Mouse (Mus musculus) adrenal gland, adult (tissue): ENCODE data around the gene Tal1.
A peak's percentile ranks its signal among the peaks of the same experiment; 100 is the strongest.

Experiments
- DNase-seq, 2 experiments: peaks; one replicate each; pipeline ENCODE4 v3.0.0; 2022 to 2023; ENCODE audit warnings: low spot score in 1 of 2; ENCODE audit not compliant: inconsistent age in 2 of 2

The Tal1 gene

DNA sequence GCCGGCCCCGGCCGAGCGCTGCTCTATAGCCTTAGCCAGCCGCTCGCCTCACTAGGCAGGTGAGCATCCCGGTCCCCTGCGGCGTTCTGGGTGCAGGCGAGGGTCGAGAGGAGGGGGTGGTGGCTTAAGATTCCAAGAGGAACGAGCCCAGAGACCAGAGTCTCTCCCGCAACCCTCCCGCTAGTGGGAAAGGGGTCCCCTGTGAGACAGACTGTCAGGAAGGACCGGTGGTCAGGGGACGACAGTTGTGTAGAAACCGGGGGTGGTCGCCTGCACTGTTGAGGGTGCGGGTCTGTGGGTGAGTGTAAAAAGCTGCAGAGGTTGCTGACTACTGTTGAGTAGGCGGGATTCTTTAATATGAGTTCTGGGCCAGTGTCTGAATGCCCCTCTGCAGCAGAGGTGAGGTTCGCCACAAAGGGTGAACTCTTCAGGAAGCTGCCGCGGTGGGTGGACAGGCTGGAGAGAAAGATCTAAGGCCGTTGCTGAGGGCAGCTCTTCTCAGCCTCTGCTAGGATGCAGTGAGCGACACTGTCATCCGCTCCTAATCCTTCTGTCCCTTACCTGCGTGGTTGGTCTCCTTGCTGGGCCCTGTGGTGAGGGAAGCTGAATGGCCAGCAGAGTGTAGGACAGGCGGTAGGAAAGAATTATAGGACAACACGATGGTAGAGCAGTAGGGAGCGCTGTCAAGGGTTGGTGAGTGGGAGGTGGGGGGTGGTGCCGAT is 7.5 kb downstream of the Tal1 start:
- DNase-seq: no peak

DNA sequence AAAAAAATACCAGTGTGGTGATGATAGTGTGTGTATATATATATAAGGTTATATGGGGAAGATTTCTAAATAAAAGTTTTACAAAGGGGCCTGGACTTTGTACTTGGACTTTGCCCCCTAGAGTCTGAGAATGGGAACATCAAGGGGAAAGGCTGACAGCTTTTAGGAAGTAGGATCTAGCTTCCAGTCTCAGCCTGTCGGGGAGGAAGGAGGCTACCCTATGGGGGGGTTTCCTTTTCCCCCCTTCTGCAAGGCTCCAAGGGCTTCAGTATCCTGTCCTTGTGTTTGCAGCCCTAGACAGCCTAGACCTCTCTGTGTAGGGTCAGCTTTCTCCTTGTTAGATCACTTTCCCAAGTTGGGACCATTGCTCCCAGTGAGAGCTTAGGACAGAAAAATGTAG is 15.4 kb downstream of the Tal1 start:
- no peak for DNase-seq

DNA sequence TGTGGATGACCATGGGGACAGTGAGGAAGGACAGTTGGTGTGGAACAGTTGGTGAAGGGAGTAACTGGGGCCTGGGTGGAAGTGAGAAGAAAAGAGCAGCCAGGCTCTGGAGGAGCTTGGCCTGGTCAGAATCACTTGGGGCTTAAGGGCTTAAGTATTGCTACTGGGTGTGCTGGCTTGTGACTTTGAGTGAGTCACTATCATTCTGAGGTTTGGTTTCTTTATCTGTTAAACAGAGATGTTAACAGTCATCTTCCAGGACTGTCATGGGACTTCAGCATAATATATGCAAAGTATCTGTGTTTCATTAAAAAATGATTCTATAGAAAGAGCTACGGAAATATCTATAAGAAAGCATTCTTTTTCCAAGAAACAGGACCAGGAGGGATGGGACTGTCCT is 18.6 kb downstream of the Tal1 start:
- DNase-seq: no peak

- peak in 1 of 2 experiments; percentile 17 for DNase-seq
These were observed 19.1 kb downstream of the Tal1 start for GRCm38 (mm10) chr4:115075204-115075915.

GRCm38 (mm10) chr4:115078892-115079820 is 22.9 kb downstream of the Tal1 start:
- DNase-seq: no peak

- no peak for DNase-seq
These were observed 23.7 kb downstream of the Tal1 start for GRCm38 (mm10) chr4:115079821-115080349.

GRCm38 (mm10) chr4:115083031-115083430 is 26.8 kb downstream of the Tal1 start:
- DNase-seq: no peak

DNA sequence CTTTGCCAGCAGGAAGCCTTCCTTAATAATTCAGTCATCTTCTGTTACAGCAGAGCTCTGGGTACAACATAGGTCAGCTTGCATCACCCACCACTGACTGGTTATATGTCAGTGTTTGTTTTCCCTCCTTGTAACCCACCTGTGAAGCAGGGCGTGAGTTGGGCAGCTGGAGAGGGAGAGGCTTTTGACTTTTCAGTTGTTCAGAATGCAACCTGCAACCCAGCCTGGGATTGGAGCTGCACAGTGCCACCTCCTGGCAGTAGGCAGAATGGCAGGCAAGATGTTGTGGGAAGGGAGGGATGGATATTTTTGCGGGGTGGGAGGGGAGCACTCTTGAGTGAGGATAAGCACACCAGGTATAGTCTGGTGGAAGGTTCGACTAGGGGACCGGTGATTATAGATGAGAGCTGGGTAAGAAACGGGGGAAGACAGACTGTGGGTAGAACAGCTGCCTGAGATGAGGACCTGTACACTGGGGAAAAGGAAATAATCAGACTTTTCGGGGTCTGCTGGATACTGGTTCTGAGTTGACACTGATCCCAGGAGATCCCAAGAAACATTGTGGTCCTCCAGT is 29.4 kb downstream of the Tal1 start:
- DNase-seq: peak; percentile 28 to 80

DNA sequence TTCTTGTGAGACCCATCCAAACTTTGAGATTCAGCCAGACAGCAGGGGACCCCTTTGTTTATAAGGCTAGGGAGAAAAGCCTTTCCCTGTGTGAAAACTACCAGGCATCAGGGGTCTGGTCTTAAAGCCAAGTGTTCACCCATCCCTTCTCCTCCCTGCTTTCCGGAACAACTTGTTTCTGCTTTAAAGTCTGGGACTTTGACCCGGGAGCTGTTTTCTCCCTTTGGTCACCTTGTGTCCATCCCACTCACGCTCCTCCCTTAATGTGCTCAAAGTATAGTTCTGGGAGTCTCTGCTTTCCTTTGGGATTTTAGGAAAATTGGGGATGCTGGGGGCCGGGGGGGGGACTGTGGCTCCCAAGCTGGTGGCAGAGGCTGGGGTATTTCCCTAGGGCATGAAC is 30.0 kb downstream of the Tal1 start:
- no peak for DNase-seq

DNA sequence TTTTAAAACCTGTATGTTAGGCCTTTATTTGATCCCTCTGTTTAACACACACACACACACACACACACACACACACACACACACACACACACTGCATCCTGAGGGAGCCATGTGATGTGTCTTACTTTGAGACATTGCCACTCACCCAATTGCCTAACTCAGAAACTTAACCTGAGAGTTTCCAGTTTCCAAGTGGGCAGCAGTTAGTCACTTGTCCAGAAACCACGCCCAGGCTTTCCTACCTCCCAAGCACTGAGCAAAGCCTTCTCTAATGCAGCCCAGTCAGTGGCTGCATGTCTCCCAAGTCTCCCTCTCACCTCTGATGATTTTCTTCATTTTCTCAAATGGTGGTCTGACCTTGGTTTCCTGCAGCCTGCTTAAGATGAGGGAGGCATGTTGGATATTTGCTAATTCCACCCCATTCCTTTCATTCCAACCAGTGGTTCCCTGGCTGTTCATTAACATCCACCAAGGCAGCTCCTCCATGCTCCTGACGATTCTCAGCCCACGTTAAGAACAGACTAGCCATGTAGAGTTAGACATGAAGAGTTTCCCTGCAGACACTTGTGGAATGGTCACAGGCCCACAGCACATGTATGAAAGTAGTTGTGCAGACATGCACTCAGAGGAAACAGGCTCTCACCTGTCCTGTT is 30.7 kb downstream of the Tal1 start:
- no peak for DNase-seq

DNA sequence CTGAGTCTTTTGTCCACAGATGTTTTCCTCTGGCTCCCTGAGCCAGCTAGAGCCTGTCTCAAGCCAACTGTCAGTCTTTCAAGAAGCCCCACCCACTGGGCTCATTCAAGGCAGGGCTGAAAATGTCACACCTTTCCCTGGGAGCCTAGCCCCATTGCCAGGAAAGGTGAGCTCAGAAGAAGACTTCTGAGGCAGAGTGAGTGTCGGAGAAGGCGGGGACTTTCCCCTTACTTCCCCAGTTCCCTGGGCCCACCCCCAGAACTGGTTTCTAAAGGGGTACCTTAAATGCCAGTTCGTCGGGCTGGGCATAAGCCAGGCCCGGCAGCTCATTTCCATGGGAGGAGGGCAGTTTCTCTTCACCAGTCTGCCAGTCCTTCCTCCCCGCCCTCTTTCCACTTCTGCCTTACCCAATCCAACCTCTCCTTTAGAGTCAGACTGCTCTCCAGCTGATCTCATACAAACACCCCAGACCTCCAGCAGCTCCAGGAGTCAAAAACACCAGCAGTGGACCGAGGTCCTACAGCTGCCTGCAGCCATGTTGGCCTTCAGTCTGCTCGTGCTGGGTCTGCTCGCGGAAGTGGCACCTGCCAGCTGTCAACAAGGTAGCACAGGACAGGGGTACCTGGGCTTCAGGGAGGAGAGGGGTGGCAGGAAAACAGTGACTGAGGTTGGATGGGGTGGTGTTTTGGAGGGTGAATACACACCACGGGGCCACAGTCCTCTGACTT is 32.5 kb downstream of the Tal1 start, which contains the start of gene Pdzk1ip1:
Gene Pdzk1ip1 (plus strand): TSS at position 98 of the 728 bp plus-strand sequence.
- DNase-seq: no peak

- no peak for DNase-seq
These were observed 34.4 kb downstream of the Tal1 start for GRCm38 (mm10) chr4:115090592-115090991.

DNA sequence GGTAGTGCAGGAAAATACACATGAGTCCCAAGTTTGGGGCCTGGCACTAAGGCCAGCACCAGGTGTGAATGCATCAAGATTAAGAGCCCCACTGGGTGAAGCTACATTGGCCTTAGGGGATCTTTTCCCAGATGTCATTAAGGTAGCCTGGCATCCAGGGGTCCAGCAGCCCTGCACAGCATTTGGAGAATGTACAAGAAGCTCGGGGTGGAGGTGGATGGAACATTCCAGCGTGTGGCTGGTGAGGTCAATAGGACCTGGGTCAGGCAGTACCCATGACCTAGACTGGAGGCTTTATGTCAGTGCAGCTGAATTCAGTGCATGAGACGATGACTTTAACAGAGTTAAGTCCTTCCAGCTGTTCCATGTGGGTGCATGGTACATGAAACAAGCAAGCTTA is 35.6 kb downstream of the Tal1 start:
- no peak for DNase-seq

DNA sequence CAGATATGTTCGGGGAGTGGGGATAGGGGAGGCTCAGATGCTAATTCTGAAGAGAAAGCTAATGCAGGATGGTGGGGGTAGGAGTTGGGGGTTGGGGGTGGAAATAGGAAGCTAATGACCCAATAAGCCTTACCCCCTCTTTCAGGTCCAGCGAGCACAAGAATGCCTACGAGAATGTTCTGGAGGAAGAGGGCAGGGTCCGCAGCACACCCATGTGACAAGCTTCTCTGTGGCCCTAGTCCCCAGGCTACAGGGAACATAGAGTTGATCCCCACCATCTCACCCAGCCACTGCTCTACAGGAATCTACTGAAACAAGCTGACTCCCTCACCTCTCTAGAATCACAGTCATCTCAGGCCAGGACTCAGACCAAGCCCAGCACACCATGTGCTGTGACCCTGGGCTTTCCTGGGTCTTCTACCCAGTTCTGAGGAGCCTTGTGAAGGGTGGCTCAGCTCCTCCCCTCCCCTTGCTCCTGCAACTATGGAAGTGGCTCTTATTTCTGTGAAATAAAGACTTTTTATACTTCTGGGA is 37.2 kb downstream of the Tal1 start:
- no peak for DNase-seq

- DNase-seq: no peak
These were observed 37.8 kb downstream of the Tal1 start for GRCm38 (mm10) chr4:115094056-115094455.

- DNase-seq: peak; percentile 33 to 71
These were observed 39.6 kb downstream of the Tal1 start for GRCm38 (mm10) chr4:115095671-115096434.

DNA sequence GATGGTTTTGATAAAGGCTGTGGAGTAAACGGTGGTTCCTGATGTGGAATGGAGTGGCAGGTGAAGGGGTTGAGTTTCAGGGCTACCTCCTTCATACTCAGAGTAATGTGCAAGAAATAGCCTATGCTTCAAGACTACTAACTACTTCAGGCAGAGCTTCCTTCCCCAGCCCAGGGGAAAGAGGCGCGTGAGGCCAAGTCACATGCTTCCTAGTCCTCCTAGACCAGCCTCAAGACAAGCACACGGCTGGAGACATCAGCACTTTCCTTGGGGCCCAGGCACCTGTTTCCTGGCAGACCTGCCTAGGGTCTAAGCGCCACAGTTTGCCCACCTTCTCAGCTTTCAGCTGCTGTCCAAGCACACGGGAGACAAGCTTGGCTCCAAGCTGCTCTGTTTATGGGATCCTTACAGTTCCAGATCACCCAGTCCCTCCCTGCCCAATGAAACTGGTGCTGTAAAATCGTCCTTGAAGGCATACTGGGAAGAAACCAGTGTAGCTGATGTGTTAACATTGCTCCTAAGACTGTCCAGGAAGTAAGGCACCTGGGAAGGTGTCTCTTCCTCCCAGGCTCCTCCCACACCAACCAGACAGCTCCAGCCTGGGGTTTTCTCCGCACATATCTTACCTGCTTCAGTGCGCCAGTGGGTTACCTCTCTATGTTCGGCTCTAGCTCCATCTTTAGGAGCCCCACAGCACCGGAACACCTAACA is 40.4 kb downstream of the Tal1 start:
- DNase-seq: no peak

- no peak for DNase-seq
These were observed 40.9 kb downstream of the Tal1 start for GRCm38 (mm10) chr4:115097146-115097496.
